Mouse (Mus musculus): ENCODE results near the gene Nck1.

DNA sequence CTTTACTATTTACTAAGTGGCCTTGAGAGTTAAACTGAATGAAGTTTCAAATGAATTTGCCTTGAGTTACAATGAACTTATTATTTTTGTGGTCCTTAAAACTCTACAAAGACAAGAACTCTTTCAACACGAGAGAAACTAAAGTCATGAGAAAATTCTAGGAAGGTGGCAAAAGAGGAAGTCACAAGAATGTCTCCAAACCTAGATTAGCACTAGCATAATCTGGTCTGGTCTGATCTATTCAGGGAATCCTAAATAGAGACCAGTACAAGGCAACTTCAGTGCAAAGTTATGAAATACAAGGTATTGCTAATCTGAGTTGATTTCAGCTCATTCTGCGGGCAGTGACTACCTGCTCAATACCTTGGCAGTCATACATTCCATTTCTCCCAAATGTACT, 20.7 kb downstream of the Nck1 start:
- TF ChIP-seq CTCF (conservative IDR thresholded peaks at IDR 0.05; ENCODE audit: insufficient read depth, insufficient read length, low read depth, low read length) (no peak), POLR2A (IDR thresholded peaks at IDR 0.05; ENCODE audit: low read depth, low read length) (no peak)

Measured in kidney, adult 2 months (tissue).